Mouse (Mus musculus): ENCODE data around the gene Scube3.

DNA sequence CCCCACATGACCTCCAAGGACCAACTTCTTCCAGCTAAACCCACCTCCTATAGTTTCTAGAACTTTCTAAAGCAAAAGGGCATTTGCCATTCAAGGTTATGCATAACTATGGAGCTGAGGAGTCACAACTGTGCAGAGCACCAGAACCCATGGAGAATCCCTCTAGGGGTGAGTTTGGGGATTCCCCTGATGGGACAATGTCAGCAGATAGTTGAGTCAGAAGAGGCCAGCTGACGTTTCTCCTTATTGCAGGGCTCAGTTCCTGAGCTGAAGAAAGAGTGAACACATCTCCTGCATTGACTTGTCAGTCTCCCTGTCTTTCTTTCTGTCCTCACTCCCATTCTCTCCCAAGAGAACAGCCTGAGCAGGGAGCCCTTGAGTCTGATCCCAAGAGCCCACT, 50.8 kb downstream of the Scube3 start:
- TF ChIP-seq CTCF (conservative IDR thresholded peaks at IDR 0.05; ENCODE audit: low read length) (0 out of 2 replicates have a peak, but pooled peaks have one; percentile 14), POU5F1 (IDR thresholded peaks at IDR 0.05; ENCODE audit: borderline replicate concordance, low read length) (no peak), NANOG (IDR thresholded peaks at IDR 0.05; ENCODE audit: borderline replicate concordance, low read length) (no peak)

Measured in E14TG2a.4 (cell line).